Mouse (Mus musculus): ENCODE data around the gene Atxn3. TPM values are rescaled to one million over a fixed set of nuclear protein-coding genes. Genes with fewer than 3 reads are reported as not detected.
A peak's percentile ranks its signal among the peaks of the same experiment; 100 is the strongest.
"Not testable (repeated sequence)": the region's sequence is repeated elsewhere in the genome, so short reads cannot be mapped to it uniquely, and the experiment has no call there.

Gene Atxn3
- polyA plus RNA-seq, 1 experiment from 2014 or later = 14.9 TPM

DNA sequence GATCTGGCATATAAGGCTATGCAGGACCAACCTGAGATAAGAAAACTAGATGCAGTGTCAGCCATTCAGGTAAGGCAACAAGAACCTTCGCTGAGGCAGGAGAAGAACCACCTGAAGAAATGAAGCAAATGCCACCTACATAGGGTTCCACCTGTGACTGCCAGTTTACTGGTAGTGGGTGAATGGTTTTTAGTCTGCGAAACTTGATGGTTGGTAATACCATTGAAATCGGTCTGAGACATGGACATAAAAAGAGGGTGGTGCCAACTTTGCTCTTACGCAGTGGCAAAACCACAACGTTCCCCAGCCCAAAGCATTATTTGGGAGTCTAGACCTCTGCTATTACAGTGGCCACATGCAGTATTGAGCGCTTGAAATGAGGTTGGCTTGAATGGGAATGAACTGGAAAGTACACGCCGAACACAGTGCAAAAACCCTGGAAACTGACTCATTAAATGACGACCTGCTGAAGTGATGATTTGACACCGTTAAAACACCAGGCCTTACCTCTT is 19.4 kb upstream of the Atxn3 start:
- peak overlapping the region; percentile 69; the same call in 1 of the 2 replicates for H3K4me2 ChIP-seq
- no peaks in the 10 kb centered on the region for H3K27me3 ChIP-seq

DNA sequence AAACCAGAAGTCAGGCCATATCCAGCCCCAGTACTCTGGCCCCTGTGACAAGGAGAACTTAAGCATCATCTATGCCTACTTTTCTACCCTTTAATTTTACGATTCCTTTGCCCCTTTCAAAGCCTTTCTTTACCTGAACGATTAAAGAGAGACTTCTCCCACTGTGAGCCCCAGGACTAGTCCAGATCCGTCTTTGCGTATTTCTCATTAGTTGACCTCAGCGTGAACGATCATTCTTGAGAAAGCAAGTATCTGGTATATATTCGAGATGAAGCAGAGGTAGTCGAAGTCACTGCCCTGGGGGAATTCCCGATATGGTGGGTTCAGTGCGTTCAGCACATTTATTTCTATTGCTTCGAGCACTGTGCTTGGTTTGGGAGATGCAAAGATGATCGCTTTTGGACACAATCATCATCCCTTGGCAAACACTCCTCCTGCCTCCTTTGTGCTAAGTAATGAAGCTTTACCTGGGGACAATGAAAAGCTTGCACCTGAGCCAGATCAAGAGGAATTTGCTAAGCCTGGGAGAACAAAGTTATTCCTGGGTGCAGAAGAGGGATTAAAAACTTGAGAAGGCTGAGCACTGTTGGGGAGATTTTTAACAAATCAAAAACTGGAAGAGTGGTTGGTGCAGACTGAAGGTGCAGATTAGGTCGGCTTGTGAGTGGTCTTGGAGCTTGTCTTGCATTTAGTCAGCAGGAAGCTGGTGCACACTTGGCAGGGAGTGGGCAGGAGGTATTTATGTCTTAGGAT is 18.8 kb upstream of the Atxn3 start:
- Histone ChIP-seq H3K27me3 (no peaks in the 10 kb centered on the region), H3K36me3 (peaks cover 17% of the 10 kb centered on the region), H3K4me1 (peaks cover 16% of the 10 kb centered on the region), H3K27ac (peak overlapping the region; percentile 93), H3K4me2 (peak overlapping the region; percentile 69), H3K9me3 (replicated peaks) (no peaks in the 10 kb centered on the region), H3K9ac (peak overlapping the region; percentile 90), H3K4me3 (replicated peaks) (peak overlapping the region; percentile 94)
- WGBS = 23% methylated on average over 13 of the region's 13 CpGs
- ATAC-seq (replicated peaks; ENCODE audit: low FRiP score) = no peak

More for the DNA sequence above, 19.4 kb upstream of the Atxn3 start:
- no peak overlapping the region for H3K9ac ChIP-seq
- peaks cover 18% of the 10 kb centered on the region; the same call in 1 of the 2 replicates for H3K36me3 ChIP-seq
- H3K27ac ChIP-seq = no peak overlapping the region
- H3K4me3 ChIP-seq (replicated peaks) = peak overlapping the region; percentile 94; the same call in 1 of the 2 replicates
- peaks cover 16% of the 10 kb centered on the region for H3K4me1 ChIP-seq
- no peak for ATAC-seq (replicated peaks; ENCODE audit: low FRiP score)
- 92% methylated on average over 10 of the region's 10 CpGs for WGBS
- no peaks in the 10 kb centered on the region for H3K9me3 ChIP-seq (replicated peaks)

DNA sequence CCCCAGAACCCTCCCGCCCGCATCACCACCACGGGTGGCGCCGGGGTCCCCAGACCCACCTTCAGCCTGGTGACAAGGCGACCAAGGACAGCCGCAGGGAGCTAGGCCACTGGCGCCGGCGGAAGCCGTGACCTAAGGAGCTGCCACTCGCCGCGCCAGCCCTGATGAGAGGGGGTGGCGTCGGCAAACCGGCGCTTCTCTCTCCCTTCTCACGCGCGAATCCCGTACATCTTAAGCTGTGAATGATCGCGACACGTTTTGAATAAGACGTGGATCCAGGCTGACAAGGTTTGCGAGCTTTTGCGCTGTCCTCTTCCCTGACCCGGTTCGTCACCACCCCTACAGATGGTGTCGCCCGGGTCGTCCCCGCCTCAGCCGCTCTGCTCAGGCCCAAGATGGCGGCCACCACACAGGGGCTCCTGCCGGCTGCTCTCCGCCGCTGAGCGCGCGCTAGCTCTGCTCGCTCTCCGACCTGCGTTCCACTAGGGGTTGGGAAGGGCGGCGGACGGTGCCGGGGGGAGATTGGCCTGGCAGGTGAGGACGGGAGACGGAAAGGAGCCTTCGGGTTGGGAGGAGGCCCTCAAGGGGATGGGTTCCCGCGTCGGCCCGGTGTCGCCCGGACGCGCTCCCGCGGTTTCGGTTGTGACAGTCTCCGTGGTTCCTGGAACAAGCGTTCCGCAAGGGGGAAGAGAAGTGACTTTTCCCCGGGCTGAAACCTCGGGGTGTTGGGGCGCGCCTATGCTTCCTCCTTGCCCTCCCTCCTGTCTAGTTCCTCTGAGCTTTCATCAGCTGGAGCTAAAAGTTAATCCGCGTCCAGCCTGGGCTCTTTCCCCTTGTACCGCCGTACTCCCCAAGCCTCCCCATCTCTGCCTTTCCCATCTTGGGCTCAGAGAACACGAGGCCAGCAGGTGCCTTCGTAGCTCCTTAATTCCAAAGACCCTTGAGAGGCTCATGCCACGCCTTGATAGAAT is 17.8 kb upstream of the Atxn3 start, which contains the start of gene Cpsf2:
TSS of gene Cpsf2 (plus strand) at position 388 of the 971 bp plus-strand sequence.
- ATAC-seq (replicated peaks; ENCODE audit: low FRiP score) = peak; percentile 98
- H3K4me3 ChIP-seq (replicated peaks) = peak within 1 kb of the TSS; percentile 94
- peak within 1 kb of the TSS; percentile 93 for H3K27ac ChIP-seq
- WGBS = under 1% methylated on average over 77 of the region's 77 CpGs
- no peaks in the 10 kb centered on the region for H3K9me3 ChIP-seq (replicated peaks)
- H3K4me2 ChIP-seq = peak within 1 kb of the TSS; percentile 69
- no peaks in the 10 kb centered on the region for H3K27me3 ChIP-seq
- peaks cover 14% of the 10 kb centered on the region for H3K36me3 ChIP-seq
- H3K9ac ChIP-seq = peak within 1 kb of the TSS; percentile 90
- H3K4me1 ChIP-seq = peaks cover 16% of the 10 kb centered on the region

DNA sequence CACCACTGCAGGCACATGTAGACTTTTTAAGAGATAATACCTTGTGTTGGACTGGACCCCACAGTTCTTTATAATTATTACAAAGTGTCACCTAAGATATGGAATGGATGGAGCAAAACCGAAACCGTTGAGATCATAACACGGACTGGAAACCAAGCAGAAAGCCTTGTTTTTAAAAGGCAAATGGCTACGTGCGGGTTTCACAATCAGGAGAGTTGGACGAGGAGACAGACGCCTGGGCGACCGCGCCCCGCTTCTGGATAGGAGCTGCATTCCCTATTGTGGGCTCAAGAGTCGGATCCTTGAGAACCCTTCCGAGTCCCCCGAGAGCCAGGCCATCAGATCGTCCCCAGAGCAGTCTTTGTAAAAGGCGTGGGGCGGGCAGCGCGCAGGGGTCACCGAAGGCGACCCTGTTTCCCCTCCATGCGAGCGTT is 17.1 kb upstream of the Atxn3 start:
- Histone ChIP-seq H3K4me1 (peaks cover 16% of the 10 kb centered on the region), H3K4me3 (replicated peaks) (peak overlapping the region; percentile 94), H3K9me3 (replicated peaks) (no peaks in the 10 kb centered on the region), H3K27ac (peak overlapping the region; percentile 93), H3K36me3 (peaks cover 14% of the 10 kb centered on the region), H3K9ac (peak overlapping the region; percentile 90), H3K4me2 (peak overlapping the region; percentile 69), H3K27me3 (no peaks in the 10 kb centered on the region)
- peak; percentile 68 for ATAC-seq (replicated peaks; ENCODE audit: low FRiP score)
- WGBS = under 1% methylated on average over 23 of the region's 23 CpGs

DNA sequence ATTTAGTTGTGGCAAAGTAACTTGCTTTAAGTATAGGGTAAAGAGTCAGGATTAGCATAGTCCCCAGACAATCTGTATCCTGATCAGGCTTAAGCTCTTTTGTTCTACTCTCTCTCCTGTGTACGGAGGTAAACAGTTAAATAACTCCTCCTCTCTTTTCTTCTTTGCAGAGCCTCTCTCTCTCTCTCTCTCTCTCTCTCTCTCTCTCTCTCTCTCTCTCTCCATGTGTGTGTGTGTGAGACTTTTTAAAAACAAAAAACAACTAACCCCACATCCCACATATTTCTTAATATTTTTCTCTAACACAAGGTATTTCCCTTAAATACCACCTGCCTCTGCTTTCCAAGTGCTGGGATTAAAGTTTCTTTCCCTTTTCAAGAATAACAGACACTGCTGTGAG is 16.5 kb upstream of the Atxn3 start:
- Histone ChIP-seq H3K9me3 (replicated peaks) (no peaks in the 10 kb centered on the region), H3K9ac (peak overlapping the region; percentile 90), H3K4me2 (peak overlapping the region; percentile 69), H3K4me3 (replicated peaks) (peak overlapping the region; percentile 94), H3K4me1 (peaks cover 16% of the 10 kb centered on the region), H3K36me3 (peaks cover 17% of the 10 kb centered on the region), H3K27ac (no peak overlapping the region), H3K27me3 (no peaks in the 10 kb centered on the region)
- 4% methylated on average over 1 of the region's 1 CpGs for WGBS
- ATAC-seq (replicated peaks; ENCODE audit: low FRiP score) = no peak

DNA sequence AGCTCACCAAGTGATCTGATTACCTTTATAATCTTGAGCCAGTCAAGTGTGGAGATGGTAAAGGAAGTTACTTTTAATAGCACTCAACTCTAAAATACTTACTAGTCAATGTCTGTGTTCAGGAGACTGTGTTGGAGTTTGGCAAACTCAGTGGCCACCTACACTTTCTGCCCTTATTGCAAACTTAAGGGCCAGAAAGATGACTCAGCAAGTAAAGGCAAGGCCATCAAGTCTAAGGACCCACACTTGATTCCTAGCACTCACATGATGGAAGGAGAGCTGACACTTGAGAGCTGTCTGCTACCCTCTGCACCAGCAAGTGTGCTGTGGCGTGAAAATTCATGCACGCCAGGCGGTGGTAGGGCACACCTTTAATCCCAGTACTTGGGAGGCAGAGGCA is 14.2 kb upstream of the Atxn3 start:
- 93% methylated on average over 3 of the region's 3 CpGs for WGBS
- Histone ChIP-seq H3K27ac (no peak overlapping the region), H3K4me1 (peaks cover 11% of the 10 kb centered on the region), H3K4me3 (replicated peaks) (no peak overlapping the region), H3K9ac (no peak overlapping the region), H3K27me3 (no peaks in the 10 kb centered on the region), H3K9me3 (replicated peaks) (no peaks in the 10 kb centered on the region), H3K36me3 (peaks cover 33% of the 10 kb centered on the region), H3K4me2 (no peak overlapping the region)
- no peak for ATAC-seq (replicated peaks; ENCODE audit: low FRiP score)

DNA sequence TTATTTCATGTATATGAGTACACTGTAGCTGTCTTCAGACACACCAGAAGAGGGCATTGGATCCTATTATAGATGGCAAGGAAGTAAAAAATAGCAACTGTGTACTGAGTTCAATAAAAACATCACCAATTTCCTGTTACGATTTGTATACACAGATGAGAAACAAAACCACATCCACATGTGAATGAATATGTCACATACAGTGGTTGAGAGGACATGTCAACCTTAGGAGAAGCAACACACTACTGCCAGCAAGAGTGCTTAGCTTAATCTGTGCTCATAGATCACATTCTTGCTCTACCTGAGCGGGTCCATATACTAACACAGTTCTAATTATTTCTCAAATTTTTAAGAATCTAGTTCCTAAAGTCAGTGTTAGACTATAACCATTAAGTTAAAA is 13.3 kb upstream of the Atxn3 start:
- WGBS = 98% methylated on average over 2 of the region's 2 CpGs
- Histone ChIP-seq H3K27ac (no peak overlapping the region), H3K4me1 (0 out of 2 replicates have a peak, but pooled peaks cover 5% of the 10 kb centered on the region), H3K27me3 (no peaks in the 10 kb centered on the region), H3K9me3 (replicated peaks) (no peaks in the 10 kb centered on the region), H3K36me3 (peaks cover 41% of the 10 kb centered on the region), H3K4me2 (no peak overlapping the region), H3K4me3 (replicated peaks) (no peak overlapping the region), H3K9ac (no peak overlapping the region)
- ATAC-seq (replicated peaks; ENCODE audit: low FRiP score) = no peak

DNA sequence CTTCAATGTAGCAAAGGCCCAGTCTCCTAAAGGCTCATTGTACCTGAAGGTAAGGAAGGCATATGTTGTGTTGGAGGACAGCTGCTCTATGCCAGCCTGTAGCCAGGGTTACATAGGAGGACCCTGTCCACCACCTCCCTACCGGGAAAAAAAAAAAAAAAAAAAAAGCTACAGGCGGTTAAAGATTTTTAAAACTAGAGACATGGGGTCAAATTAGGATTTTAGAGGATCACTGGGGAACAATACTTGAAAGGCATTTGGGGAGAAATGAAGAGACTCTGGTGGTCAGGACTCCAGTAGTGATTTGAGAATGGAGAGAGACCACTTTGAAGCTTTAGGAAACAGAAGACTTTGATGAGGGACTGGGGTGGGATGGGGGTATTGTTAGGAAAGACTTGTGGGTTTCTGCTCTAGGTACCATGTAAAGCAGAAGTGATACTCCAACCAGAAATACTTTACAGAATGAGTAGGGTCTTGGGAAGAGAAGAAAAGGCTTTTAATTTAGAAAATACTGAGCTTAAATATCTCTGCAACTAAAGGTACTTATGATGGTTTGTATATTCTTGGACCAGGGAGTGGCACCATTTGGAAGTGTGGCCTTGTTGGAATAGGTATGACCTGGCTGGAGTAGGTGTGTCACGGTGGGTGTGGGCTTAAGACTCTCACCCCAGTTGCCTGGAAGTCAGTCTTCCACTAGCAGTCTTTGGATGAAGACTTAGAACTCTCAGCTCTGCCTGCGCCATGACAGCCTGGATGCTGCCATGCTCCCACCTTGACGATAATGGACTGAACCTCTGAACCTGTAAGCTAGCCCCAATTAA is 1.1 kb upstream of the Atxn3 start:
- H3K9ac ChIP-seq, H3K27me3 ChIP-seq: not testable (repeated sequence)
- H3K4me3 ChIP-seq (replicated peaks) = peak overlapping the region; percentile 83; the same call in 1 of the 2 replicates

DNA sequence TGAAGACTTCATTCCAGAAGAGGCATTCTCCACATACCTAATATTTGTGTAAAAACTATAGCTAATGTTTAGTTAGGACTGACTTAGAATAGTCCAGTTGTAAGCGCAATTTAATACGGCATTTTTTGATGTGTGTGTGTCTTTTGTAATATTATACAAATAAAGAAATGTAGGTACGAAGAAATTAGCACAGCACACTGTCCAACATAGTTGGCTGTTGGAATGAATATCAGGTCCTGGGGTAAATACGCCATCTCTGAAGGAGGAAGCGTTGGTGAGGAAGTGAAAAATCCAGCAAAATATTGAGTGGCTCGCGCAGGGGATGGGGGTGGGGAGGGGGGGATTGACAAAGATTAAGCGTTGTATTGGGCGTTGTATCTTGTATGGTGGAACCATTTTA is 510 bp upstream of the Atxn3 start:
- H3K27me3 ChIP-seq = no peaks in the 10 kb centered on the region
- WGBS = 56% methylated on average over 9 of the region's 9 CpGs
- H3K4me3 ChIP-seq (replicated peaks) = peak overlapping the region; percentile 83
- H3K4me2 ChIP-seq = peak overlapping the region; percentile 57
- H3K4me1 ChIP-seq = peaks cover 13% of the 10 kb centered on the region
- H3K9me3 ChIP-seq (replicated peaks) = no peaks in the 10 kb centered on the region
- H3K27ac ChIP-seq = no peak overlapping the region
- H3K36me3 ChIP-seq = no peaks in the 10 kb centered on the region
- no peak for ATAC-seq (replicated peaks; ENCODE audit: low FRiP score)
- H3K9ac ChIP-seq = peak overlapping the region; percentile 29; the same call in 1 of the 2 replicates

More for the DNA sequence above, 1.1 kb upstream of the Atxn3 start:
- ATAC-seq (replicated peaks; ENCODE audit: low FRiP score); H3K36me3 ChIP-seq; H3K27ac ChIP-seq; H3K9me3 ChIP-seq (replicated peaks): not testable (repeated sequence)
- Histone ChIP-seq H3K4me1 (peaks cover 13% of the 10 kb centered on the region), H3K4me2 (peak overlapping the region; percentile 57)
- WGBS = 87% methylated on average over 5 of the region's 5 CpGs

DNA sequence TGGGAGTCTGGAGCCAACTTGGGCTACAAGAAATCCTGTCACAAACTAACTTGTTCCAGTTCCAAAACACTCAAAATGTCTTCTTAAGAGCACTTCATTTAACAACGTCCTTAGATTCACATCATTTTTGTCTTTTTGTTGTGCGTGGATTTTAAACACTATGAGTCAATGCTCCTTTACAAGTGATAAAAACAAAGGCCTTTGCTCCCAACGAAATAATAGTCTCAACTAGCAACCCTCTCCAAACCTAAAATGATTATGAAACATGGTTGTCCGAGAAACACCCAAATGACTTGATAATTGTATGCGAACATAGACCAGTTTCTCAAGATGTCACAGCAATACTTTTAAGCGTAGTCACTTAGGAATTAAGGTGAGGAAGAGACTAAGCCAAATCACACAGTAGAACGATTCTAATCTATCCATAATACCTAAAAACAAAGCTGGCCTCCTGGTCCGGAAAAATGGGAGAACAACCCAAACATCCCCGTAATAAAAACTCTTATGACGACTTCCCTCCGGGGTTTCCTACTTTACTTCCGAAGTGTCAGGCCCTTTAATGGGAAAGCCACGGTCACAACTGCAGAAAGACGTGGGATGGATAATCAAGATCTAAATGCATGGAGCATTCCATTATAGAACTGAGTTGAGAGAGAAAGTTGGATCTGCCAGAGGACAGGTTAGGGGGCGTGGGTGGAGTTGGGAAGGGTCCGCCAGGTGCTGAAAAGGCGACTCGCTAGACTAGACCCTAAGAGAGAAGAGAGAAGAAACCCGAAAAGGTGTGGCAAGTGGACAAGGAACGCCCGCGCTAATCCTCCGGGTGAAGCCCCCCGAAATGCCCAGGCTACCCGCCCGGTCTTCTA is 736 bp downstream of the Atxn3 start:
- Histone ChIP-seq H3K27me3 (no peaks in the 10 kb centered on the region), H3K4me3 (replicated peaks) (peak overlapping the region; percentile 83), H3K4me2 (peak overlapping the region; percentile 64), H3K27ac (peak overlapping the region; percentile 72), H3K9ac (peak overlapping the region; percentile 82), H3K4me1 (peaks cover 13% of the 10 kb centered on the region), H3K9me3 (replicated peaks) (no peaks in the 10 kb centered on the region), H3K36me3 (no peaks in the 10 kb centered on the region)
- 12% methylated on average over 26 of the region's 26 CpGs for WGBS
- no peak for ATAC-seq (replicated peaks; ENCODE audit: low FRiP score)
